Mouse (Mus musculus): ENCODE measurements around the gene Atp5f1. TPM values are rescaled to one million over a fixed set of nuclear protein-coding genes. Genes with fewer than 3 reads are reported as not detected.
"Not testable (repeated sequence)": the region's sequence is repeated elsewhere in the genome, so short reads cannot be mapped to it uniquely, and the experiment has no call there.

Gene Atp5f1
- total RNA-seq, 2 experiments from 2014 or later, result 528 to 633 TPM

GRCm38 (mm10) chr3:105931095-105931494 is 28.8 kb downstream of the Atp5f1 start:
- no peak for DNase-seq

- DNase-seq, result no peak
Measured at GRCm38 (mm10) chr3:105929821-105930220, 30.1 kb downstream of the Atp5f1 start.

- no peak for DNase-seq
Measured at GRCm38 (mm10) chr3:105928781-105929180, 31.1 kb downstream of the Atp5f1 start.

GRCm38 (mm10) chr3:105928195-105928569 is 31.7 kb downstream of the Atp5f1 start:
- DNase-seq, result no peak

- no peak for DNase-seq
Measured at GRCm38 (mm10) chr3:105927561-105928194, 32.2 kb downstream of the Atp5f1 start.

- no peak for DNase-seq
Measured at GRCm38 (mm10) chr3:105924616-105925015, 35.3 kb downstream of the Atp5f1 start.

- DNase-seq, result no peak
Measured at GRCm38 (mm10) chr3:105921959-105922358, 37.9 kb downstream of the Atp5f1 start.

- DNase-seq, result not testable (repeated sequence)
Measured at GRCm38 (mm10) chr3:105920743-105921142, 39.2 kb downstream of the Atp5f1 start.

- DNase-seq, result no peak
Measured at GRCm38 (mm10) chr3:105918355-105918745, 41.5 kb downstream of the Atp5f1 start.

GRCm38 (mm10) chr3:105917656-105918354 is 42.1 kb downstream of the Atp5f1 start:
- no peak for DNase-seq

GRCm38 (mm10) chr3:105916455-105916854 is 43.4 kb downstream of the Atp5f1 start:
- not testable (repeated sequence) for DNase-seq

- DNase-seq, result no peak
Measured at GRCm38 (mm10) chr3:105915281-105915680, 44.6 kb downstream of the Atp5f1 start.

GRCm38 (mm10) chr3:105913839-105914681 is 45.8 kb downstream of the Atp5f1 start:
- DNase-seq, result no peak

- DNase-seq, result no peak
Measured at GRCm38 (mm10) chr3:105912097-105912880, 47.6 kb downstream of the Atp5f1 start.

GRCm38 (mm10) chr3:105910519-105911190 is 49.2 kb downstream of the Atp5f1 start:
- no peak for DNase-seq

- no peak for DNase-seq
Measured at GRCm38 (mm10) chr3:105908976-105909375, 50.9 kb downstream of the Atp5f1 start.

- DNase-seq, result no peak
Measured at GRCm38 (mm10) chr3:105907956-105908655, 51.8 kb downstream of the Atp5f1 start.

- DNase-seq, result no peak
Measured at GRCm38 (mm10) chr3:105904721-105905120, 55.2 kb downstream of the Atp5f1 start.

- DNase-seq, result no peak
Measured at GRCm38 (mm10) chr3:105904213-105904612, 55.7 kb downstream of the Atp5f1 start.

GRCm38 (mm10) chr3:105901468-105901867 is 58.4 kb downstream of the Atp5f1 start:
- no peak for DNase-seq

- DNase-seq, result no peak
Measured at GRCm38 (mm10) chr3:105900716-105901115, 59.2 kb downstream of the Atp5f1 start.
